Mouse (Mus musculus) thymus, postnatal 14 days (tissue): ENCODE results near the gene Prpf6.

Source experiments
- DNase-seq: peaks from one replicate; pipeline ENCODE4 v3.0.0; 2021

Gene Prpf6

DNA sequence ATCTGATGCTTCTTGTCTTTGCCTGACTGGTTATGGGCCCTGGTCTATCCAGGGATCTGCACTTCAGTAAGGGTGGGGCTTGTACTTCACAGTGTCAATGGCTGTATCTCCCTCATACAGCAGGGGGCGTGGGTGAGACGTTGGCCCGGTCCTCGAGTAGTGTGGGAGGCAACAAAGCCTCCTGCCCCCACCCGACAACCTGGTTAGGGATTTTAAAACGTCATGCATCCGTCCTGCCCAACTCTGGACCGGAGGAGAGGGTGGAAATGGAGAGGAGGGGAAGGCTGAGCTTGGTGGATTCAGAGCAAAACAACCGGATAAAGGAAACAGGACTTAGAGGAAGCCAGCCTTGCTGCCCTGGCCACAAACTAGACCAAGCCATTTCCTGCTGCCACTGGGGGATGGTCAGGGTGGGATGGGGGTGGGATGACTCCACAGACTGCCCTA, 68.0 kb downstream of the Prpf6 start:
- peak; percentile 78 for DNase-seq

DNA sequence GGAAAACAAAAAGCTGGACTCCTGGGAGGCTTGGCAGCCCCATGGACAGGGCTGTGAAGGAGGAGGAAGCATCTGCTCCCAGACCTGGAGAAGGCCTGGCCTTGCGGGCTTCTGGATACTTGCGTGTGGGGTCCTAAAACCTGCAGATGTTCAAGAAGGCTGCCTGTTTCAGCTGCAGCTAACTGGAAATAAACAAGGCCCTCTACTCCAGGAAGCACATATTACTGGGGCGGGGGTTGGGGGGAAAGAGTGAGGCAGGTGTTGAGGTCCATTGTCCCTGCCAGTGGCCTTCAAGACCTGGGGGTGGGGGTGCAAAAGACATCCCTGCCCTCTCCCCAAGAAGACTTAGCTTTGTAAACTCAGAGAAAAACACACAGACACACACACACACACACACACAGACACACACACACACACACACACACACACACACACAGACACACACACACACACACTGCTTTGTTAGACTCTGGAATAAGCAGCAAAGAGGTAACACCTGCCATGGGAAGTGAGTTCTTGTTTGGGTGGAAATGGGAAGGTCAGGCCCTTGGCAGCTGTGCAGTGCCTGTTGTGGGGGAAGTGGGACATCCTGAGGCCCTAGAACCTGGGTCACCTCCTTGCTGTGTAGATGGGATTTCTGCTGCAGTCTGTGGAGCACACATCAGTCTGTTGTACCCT, 71.1 kb downstream of the Prpf6 start:
- DNase-seq = no peak

DNA sequence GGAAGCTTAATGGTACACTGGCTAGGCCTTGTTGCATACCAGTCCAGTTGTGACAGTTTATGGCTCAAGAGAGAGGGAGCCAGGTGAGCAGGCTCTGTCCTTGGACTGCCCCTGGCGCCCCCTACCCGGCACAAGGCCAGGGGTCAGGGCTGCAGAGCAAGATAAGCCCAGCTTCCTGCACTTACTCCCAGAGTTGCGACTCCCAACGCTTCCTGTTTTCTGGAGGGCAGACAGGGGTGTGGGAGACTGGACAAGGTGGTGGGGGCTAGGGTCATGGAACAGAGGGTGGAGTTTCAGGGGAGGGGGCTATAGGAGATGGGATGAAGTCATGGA, 71.6 kb downstream of the Prpf6 start:
- no peak for DNase-seq

DNA sequence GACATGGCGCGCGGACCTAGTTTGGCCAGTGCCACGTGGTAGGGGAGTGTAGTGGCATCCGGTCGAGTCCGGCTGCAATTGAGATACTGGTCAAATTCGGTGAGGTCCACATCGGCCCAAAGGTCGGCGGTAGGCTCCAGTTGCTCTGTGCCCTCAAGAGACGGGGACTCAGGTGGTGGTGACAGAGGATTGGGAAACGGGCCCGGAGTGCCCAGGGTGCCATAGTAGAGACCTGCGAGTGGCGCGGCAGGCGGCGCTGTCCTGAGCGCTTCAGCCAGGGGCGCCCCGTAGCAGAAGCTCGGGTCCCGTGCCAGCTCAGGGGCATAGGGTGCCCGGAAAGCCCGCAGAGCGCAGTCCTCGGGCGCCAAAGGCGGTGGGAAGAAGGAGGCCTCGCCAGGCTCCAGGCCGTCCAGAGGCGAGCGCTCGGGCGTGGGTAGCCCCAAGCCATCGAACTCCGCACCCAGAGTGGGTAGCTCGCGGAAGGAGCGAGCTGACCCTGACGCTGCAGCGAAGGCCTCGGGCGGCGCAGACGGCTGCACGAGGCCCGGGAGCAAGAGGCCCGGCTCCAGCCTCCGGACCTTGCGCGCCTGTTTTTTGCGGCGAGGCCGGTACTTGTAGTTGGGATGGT, 78.7 kb downstream of the Prpf6 start:
- no peak for DNase-seq

DNA sequence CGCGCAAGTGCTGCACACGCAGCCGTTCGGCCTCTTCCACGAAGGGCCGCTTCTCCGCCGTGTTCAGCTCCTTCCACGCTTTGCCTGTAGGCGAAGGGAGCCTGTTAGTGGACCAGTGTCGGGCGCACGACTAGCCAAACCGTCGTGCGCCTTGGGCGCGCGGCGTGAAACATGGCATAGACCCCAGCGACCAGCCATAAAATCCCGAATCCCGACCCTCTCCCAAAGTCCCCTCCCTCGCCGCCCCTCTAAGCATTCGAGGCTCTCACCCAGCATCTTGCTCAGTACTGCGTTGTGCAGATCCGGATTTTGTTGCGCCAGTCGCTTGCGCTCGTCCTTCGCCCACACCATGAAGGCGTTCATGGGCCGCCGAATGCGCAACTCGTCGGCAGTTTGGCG, 79.2 kb downstream of the Prpf6 start:
- no peak for DNase-seq

DNA sequence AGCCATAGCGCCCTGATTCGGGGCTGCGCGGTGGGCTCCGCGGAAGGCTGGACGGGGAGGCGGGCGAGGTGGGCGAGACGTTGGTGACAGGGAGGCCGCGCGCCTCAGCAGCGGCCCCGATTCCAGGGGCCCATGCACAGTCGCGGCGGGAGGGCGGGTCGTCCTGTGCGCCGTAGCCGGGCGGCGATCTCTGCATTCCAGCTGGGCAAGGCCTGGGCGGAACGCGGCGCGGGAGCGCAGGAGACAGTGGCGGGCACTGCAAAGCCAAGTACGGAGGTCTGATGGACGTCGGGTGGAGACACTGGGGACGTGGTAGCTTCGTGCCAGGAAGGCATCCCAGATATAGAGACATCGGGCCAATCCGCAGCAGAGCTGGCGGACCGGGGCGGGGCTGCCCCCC, 79.7 kb downstream of the Prpf6 start, which contains the start of gene Sox18:
Gene Sox18 (minus strand): TSS at position 315 of the 400 bp plus-strand sequence.
- no peak for DNase-seq

DNA sequence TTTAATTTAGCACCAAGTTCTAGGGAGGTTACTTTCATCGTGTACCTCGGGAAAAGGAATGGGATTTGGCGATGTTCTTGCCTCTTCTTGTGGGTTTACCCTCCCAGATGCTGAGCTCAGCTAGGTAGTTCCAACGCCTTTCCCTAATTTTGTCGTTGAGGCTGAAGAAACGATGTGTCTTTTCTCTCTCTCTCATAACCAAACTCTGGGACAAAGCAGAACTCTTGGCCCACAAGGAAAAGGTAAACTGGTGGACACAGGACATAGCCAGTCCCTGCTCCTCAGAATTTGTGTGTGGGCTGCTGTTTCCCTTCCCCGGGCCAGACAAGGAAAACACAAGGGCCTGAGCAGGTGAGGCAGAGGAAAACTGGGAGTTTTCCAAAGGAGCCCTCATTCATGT, 80.3 kb downstream of the Prpf6 start:
- no peak for DNase-seq

DNA sequence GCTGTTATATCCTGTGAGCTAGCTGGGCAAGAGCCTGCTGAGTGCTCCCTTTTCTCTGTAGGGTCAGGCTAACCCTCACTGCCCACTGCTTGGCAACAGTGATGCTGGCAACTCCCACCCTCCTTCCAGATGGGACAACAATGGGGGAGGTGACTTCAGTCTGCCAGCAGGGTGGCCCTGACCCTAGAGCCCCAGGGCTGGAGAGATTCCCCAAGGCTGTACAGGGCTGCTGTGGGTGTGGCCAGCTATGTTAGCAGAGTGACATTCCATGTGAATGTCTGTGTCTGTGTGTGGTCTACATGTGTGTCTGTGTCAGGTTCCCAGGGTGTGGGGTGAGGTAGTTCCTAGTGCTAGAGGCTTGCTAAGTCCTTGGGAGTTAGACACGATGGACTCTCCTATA, 81.8 kb downstream of the Prpf6 start:
- no peak for DNase-seq

DNA sequence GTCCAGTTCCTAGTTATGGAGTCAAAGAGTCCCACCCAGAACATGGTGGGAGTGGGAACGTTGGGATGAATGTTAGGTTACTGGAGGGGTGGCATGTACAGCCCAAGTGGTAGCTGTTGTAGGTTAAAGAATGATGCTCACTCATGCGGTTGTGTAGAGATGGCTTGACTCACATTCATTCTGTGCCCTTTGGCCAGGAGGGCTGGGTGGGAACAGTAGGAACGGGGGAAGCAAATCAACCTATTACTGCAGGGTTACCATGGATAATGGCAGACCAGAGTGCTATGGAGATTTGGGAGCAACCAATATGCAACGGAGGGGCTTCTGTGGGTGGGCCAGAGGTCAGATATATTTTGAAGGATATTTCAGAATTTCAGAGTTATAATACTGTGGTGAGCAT, 83.3 kb downstream of the Prpf6 start:
- DNase-seq = no peak

DNA sequence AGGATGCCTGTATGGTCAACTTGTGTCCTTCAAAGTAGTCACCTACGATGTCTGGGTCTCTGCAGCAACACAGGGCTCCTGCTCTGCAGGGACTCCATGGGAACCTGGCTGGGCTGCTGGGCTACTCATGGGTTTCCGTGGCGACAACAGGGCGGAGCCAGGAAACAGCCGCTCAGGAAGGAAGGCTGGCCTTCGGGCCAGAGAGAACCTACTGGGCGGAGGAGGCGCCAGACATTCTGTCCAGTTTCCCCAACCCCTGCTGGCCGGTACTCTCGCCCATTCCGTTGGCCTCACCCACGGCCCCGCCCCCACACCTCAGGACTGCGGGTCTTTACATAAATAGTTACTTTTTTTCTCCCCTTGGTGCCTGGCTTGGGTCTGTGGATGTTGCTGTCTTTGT, 83.8 kb downstream of the Prpf6 start:
- DNase-seq = no peak

DNA sequence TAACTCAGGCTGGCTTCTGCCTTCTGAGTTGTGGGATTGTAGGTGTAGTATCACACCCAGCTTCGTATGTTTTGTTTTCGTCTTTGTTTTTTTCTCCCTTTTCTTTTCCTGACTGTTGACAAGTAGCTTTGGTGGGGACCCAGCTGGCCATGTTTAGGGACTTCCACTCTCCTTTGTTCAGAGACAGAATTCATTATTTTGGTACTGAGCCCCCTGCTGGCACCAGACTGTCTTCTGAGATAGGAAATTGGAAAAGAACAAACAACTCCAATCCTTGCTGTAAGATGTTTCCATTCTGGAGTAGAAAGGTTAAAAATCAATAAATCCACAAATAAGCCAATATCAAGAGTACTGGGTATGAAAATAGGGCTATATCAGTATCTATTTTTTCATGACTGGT, 84.8 kb downstream of the Prpf6 start:
- no peak for DNase-seq

DNA sequence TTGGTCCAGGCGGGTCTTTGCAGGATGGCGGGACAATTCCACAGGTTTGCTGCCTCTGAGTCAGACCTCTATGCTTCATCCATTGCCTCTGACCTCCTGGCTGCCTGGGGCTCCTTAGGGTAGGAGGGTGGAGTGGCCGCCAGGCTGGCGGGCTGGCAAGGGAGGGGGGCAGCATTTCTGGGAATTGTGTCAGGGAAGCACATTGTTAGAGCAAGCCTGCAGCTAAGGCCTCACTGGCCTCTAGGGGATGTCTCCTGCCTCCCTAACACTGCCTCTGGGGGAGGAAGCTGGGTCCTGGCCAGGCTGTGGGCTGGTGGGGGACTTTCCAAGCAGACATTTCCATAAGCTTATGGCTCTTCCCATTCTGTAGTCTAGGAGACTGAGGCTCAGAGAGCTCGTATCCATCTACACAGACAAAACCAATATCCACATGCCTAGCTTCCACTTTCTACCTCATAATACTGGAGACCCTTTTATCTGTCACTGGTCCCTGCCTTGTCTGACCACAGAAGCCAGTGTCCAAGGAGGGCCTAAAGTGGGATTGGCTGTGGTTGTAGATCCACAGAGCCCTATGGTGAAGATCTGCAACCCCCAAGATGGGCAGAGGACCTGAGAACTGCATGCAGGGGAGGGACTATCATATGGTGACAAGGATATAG, 85.6 kb downstream of the Prpf6 start:
- no peak for DNase-seq

DNA sequence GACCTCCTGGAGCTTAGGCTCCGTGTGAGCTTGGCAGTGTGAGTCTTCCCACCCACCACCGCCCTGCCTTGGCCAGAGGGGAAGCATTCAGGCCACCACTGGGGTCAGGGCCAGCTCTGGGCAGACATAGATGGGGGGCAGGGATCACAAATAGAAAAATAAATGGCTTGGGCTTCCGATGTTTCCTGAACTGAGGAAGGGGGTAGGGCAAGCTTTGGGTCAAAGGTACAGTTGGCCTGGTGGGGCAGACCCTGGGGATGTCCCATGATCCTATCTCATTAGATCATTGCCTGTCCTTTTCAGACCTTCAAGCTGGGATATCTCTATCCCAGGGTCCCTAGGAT, 86.1 kb downstream of the Prpf6 start:
- DNase-seq = no peak

DNA sequence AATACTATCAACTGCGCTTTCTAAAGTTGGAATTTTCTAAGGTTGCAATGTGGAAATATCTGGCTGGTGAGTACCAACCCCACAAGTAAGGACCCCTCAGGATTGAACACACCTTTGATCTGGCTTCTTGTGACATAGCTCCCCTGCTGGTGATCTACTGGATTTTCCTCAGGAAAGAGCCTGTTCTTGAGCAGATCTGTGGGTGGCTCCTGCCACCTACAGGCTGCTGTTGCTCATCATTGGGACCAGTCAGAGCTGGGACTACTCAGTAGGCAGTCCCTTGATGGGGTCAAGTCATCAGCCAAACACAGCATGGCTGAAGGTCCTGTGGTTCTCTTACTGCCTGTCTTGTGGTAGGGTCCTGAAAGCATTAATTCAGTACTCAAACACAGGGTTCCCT, 87.1 kb downstream of the Prpf6 start:
- DNase-seq = peak; percentile 78

DNA sequence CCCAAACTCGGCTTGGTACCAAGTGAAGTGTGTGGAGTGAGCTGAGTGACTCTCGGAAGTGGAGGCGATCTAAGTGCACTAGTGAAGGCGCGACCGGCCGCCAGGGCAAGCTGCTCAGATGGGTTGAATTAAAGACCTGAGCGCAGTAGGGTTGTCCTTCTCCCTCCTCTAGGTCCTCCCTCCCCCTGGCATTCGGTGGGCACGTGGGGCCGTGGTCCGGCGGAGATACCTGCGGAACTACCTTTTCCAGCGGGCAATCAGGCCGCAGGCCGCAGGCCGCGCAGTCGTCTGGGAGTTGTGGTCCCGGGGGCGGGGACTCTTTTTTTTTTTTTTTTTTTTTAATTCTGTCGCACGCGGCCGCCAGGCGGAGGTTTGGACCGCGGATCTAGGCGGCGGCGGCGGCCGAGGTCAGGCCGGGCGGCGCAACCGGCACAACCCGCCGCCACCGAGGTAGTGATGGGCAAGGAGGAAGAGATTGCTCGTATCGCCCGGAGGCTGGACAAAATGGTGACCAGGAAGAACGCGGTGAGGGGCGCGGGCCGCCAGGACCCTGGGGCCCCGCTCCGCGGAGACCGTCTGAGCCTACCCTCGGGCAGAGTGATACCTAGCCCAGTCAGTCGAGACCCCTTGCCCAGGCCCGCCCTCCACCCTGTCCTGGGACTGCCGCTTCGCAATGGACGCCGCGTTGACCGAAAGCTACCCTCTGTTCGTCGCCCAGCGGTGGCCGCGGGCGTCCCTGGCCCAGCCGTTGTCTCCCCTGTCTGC, 88.5 kb downstream of the Prpf6 start, which contains the start of gene Tcea2:
Gene Tcea2 (plus strand): TSS at position 360 of the 765 bp plus-strand sequence.
- DNase-seq = peak; percentile 70

DNA sequence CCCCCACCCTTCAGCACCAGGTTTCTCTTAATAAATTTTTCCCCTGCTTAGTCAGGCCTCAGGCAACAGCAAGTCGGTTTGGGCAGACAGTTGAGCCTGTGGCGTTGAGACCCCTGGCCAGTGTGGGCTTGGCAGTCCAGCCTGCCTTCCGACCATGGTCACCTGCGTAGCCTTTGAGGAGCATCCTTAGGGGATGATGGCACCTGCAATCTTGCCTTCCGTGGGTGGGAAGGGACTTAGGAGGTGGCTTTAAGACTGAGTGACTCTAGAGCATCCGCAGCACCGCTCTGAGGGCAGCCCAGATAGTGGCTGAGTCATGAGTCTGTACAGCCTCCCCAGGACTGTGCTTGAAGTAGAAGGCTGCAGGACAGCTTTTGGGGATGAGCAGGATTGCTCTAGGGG, 89.0 kb downstream of the Prpf6 start:
- DNase-seq = no peak

DNA sequence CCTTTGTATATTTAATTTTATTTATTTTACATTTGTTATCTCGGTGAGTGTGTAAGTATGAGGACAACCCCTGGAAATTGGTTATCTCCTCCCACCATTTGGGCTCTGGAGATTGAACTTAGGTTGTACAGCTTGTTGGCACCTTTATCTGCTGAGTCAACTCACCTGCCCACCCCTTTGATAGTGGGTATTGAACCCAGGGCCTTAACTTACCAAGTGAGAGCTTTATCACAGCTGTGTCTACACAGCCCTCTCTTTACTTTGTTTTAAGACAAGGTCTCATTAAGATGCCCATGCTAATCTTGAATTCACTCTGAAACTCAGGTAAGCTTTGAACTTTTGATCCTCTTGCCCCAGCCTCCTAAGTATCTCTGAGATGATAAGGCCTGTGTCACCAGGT, 90.3 kb downstream of the Prpf6 start:
- no peak for DNase-seq

DNA sequence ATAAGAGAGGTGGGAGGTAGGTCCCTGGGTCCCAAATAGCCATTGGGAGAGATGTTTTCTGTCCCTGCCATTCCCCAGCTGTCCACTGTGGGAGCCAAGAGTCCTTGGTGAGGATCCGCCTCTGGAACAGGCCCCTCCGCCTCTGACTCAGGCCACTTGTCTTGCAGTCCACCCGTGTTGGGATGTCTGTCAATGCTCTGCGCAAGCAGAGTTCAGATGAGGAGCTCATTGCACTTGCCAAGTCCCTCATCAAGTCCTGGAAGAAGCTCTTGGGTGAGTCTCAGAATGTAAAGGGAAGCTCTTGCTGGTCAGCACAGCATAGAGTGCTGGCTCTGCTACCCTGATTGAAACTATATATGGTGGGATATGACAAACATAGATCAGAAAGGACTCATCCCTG, 91.7 kb downstream of the Prpf6 start:
- no peak for DNase-seq

DNA sequence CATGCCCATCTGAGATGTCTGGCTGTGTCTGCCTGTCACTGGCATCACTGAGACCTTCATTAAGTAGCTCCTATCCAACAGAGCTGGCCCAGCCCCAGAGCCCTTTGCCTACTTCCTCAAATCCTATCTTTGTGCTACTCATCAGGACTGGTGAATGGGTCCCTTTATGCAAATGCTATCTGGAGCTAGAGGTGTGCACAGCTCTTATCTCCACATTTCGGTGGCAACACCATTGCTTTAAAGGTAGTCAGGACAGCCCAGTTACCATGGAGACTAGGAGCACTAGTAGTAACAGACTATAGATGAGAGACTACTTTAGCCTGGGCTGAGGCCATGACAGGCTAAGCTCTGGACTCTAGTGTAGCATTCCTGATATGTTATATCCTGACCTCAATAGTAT, 93.0 kb downstream of the Prpf6 start:
- DNase-seq = no peak

DNA sequence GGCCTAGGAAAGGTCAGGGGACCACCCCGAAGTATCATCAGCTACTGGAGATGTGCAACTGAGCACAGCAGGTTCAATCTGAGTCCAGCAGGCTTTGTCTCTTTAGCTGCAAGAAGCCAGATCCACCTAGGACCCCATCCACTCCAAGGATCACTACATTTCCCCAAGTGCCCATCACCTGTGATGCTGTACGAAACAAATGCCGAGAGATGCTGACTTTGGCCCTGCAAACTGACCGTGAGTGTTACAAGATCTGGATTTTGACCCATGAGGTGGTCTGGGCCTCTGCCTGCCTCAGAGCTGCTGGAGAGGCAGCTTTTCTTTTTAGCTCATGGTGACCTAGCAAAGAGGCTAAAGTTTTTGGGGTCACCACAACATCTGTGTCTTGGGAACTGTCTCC, 94.0 kb downstream of the Prpf6 start:
- no peak for DNase-seq

DNA sequence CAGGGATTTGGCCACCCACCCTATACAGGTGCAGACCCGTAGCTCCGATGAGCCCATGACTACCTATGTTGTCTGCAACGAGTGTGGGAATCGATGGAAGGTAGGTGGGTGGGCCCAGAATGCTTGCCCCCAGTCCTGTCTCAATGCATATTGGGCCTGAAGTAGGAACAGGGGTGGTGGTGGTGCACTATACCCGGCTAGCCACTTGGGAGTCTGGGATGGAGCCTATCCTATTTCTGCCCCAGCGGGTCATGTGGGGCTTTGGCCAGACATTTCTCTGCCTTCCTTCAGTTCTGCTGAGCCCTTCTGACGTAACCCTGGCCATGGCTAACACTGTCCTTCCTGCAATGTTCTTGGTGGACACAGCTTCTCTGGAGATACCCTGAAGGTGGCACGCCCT, 95.9 kb downstream of the Prpf6 start:
- no peak for DNase-seq

DNA sequence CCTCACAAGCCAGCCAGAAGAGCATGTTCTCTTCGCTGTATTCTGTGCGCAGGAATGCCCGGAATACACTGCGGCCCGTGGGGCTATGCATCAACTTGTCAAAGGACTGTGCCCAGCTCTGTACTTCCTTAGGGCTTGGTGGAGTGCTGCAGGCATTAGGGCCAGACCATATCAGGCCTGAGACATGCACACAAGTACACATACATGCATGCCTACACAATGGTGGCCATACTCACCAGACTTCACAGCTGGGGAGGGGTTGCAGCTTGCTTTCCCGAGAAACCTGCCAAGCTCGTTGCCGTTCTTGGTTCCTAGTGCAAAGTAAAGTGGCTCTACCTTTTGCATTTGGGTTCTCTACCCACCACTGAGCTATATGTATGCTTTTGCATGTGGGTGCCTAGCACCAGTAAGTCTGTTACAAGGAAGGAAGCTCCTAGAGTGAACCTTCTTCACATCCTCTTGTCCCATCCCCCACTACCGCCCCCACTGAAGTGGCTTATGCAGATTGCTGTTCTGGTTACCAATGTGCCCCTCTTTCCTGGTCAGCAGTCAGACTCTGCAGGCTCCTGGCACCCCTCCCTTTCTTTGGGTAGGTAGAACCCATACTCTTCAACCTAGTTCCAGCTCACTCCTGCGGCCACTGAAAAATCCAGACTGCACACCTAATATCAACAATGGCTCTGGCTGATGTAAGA, 97.9 kb downstream of the Prpf6 start:
- DNase-seq = peak; percentile 45

DNA sequence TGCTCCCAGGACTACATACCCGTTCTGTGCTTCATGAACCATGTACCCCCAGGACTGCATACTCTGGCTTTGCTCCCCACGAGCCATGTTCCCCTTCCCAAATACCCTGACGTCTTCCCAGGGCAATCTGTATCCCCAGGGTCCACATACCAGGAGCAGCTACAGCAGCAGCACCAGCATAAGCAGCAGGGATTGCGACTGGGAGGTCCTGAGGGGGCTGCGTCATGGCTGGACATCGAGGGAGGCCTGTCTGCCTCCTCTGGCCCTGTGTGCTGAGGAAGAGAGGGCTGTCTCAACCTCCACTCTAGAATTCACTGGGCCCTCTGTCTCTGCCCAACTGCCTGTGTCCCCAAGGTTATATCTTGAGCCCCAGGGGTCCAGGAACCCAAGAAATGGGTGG, 99.4 kb downstream of the Prpf6 start:
- DNase-seq = no peak
